Mouse (Mus musculus) left cerebral cortex, adult 9 months (tissue): ENCODE measurements around the gene Gzmm.
A peak's percentile ranks its signal among the peaks of the same experiment; 100 is the strongest.

ENCODE experiments used
- DNase-seq, 2 experiments: peaks; one replicate each; pipeline ENCODE4 v3.0.0; 2022; ENCODE audit warnings: low spot score in 2 of 2

The Gzmm gene

DNA sequence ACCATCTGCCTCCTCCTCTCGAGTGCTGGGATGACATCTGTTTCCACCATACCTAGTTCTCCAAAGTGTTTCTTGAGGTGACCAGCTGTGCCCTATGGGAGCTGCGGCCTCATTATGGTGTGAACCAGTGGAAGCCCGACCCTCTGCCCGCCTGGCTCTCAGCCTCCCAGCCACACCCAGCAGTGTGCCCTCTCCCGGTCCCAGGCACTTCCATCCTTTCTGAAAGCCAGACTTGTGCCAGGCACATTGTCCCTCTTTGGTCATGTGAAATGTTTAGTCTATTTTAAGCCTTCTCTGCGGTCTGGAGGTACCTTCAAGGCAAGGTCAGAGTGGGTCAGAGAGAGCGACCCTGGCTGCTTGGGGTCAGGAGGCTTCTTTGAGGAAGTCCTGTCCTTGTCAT is 34.9 kb downstream of the Gzmm start:
- no peak for DNase-seq

DNA sequence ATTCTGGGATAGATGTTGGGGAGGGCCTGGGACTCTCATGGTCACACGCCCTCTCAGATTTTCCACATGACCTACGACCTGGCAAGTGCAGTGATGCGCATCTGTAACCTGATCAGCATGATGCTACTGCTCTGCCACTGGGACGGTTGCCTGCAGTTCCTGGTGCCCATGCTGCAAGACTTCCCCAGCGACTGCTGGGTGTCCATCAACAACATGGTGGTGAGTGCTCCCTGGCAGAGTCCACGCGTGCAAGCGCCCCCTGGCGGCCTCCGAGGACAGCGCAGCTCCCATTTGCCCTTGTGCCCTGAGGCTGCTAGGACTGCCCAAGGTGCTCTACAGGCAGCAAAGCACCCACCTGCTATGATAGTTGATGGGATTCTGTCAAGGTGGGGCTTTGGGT is 37.3 kb downstream of the Gzmm start:
- DNase-seq, result no peak

DNA sequence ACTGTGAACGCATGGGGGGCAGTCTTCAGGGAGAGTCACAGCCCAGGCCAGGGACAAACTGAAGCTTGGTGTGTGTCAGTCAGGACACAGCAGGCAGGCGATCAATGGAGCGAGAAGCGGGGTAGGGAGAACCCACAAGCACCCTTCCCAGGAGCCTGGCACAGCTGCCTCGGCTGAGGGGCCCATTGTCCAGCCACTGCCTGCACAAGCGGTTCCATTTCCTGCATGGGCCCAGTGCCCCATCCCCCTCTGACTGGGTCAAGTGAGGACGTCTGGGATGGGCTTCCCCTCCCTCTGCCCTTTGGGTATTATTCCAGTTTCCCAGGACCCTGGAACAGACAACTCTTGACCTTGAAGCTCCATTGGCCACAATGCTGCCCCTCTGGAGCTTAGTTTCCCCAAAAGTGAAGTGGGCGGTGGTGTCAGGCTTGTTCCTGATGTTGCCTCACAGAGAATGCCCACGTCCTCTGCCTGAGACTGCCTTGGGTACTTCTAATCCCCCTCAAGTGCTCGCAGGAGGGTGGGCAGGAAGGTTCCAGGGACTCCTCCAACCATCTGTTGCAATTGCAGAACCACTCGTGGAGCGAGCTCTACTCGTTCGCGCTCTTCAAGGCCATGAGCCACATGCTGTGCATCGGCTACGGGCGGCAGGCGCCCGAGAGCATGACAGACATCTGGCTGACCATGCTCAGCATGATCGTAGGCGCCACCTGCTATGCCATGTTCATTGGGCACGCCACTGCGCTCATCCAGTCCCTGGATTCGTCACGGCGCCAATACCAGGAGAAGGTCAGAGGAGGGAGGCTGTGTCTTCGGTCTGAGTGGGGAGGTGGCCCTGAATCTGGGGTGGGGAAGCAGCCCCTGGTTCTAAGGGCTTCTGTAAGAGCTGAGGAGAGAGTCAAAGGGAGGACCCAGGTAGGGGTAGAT is 39.8 kb downstream of the Gzmm start:
- DNase-seq, result peak in 1 of 2 experiments; percentile 65

DNA sequence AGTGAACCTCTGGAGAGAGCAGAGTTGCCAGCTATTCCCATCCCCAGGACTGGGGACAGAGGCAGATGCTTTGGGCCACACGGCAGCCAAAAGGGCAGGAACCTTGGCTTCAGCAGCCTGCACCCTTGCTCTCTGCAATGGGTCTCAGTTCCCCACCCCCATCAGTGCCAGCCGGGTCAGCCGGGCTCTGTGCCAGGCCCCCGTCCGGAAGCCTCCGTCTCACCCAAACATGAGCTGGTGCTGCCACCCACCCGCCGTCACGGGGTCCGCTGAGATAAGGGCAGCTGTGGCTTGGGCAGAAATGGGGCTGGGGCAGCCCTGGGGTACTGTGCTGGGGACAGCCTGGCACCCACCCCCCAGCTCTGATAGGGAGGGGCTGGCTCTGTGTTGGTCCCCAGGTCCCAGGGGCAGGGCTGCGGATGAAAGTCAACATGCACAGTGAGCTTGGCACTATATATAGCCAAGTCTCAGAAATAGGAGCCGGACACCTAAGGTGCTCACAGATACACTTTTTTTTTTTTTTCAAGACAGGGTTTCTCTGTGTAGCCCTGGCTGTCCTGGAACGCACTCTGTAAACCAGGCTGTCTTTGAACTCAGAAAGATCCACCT is 40.6 kb downstream of the Gzmm start:
- DNase-seq, result peak; percentile 63 to 70

DNA sequence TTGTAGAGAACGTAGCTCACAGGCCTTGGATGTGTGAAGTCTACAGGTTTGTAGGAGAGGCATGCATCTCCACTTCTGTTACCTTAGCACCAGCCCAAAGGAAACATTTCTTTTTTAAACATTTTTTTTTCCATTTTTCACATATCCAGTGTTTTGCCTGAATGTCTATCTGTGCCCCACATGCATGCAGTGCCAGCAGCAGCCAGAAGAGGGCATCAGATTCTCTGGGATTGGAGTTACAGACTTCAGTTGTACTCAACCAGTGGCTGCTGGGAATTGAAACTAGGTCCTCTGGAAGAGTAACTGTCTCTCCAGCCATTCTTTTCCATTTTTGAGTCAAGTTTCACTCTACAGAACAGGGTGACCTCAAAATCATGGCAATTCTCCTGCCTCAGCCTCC is 43.7 kb downstream of the Gzmm start:
- DNase-seq, result no peak

DNA sequence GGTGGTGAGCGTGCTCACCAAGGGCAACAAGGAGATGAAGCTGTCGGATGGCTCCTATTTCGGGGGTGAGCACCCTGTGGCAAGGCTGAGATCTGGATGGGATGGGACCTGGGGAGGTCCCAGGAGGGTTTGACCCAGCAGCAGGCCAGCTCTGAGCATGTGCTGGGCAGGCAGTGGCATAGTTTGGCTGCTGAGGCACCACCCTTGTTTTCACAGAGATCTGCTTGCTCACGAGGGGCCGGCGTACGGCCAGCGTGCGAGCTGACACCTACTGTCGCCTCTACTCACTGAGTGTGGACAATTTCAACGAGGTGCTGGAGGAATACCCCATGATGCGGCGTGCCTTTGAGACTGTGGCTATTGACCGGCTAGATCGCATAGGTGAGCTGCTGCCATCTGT is 45.0 kb downstream of the Gzmm start:
- DNase-seq, result no peak

DNA sequence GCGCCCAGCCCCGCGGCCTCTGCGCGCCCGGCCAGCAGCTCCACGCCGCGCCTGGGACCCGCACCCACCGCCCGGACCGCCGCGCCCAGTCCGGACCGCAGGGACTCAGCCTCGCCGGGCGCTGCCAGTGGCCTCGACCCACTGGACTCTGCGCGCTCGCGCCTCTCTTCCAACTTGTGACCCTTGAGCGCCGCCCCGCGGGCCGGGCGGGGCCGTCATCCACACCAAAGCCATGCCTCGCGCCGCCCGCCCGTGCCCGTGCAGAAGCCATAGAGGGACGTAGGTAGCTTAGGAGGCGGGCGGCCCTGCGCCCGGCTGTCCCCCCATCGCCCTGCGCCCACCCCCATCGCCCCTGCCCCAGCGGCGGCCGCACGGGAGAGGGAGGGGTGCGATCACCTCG is 46.5 kb downstream of the Gzmm start:
- DNase-seq, result no peak

DNA sequence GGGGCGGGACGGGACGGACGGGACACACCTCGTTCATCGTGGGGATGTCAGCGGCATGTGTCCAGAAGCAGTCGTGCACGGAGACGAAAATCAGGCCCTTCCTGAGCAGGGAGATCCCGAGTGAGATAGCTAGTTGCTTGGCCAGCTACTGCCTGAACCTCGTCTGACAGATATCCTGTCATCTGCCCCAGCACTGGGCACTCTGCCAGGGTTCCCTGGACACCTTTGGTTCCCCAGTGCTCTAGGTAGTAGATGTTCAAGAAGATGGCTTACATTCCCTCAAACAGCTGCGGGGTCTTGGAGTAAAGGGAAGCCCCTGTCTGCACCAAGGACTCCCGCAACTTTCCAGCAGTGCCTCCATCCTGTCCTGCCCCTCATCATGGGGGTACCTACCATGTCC is 47.9 kb downstream of the Gzmm start:
- no peak for DNase-seq

DNA sequence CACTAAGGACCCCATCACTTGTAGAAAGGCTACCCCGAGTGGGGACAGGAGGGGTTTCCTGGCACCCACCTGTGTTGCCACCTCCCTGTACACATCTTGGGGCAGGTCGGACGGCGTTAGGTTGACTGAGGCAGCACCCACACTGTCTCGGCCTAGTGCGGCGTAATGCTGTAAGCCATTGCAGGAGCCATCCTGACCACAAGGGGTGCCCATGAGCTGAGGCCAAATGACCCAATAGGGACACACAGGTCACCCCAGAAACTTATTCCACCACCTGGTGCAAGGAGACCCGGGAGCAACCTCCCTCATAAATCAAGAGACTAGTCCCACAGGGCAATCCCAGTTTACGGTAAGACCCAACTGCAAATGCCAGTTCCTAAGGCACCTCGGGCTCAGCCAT is 49.4 kb downstream of the Gzmm start:
- no peak for DNase-seq

DNA sequence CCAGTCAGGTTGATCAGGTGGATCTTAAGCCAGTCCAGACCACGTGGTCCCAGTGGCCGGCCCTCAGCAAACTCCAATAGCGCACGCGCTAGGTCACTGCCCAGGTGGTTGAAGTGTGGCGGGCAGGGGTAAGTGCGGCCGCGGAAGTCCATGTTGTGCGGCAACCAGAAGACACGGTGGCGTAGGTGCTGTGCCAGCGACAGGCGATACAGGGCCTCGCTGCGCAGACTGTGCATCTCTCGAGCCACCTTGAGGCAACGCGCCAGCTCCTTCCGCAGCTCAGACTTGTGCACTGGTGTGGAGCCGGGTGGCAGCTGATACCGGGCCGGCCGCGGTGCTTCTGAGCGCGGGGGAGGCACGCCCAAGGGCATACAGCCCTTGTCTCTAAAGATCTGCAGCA is 50.4 kb downstream of the Gzmm start:
- DNase-seq, result no peak

DNA sequence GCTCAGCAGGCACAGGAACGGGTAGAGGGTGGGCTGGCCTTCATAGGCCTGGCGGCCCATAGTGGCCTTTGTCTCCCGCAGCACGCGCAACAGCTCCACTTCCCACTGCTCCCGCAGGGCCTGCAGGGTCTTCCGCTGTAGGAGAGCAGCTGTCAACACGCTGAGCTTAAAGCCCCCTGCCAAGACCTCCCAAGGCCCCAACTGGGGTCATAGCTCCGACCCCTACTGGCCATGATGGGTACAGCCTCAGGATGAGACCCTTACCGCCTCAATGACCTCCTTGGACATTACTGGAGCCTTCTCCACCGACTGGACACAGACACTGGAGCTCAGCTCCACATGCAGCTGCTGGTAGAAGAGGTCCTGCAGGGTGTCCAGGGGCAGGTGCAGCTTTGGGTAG is 52.0 kb downstream of the Gzmm start:
- no peak for DNase-seq

DNA sequence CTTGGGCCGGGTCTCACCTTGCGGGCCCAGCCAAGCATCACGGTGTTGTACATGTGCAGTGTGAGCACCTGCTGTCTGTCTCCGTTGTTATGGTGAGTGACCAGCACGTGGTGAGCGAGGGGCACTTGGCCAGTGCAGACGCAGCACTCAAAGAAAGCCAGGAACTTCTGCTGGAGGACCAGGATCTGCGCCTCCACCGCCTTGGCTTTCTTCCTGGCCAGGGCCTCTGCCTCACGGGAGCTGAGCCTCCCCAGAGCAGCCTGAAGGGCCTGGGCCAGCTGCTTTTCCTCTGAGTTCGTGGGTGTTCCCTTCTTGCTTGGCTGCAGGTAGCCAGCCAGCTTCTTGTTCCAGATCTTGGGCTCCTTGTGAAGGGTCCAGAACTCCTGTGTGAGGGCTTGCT is 54.3 kb downstream of the Gzmm start:
- no peak for DNase-seq

DNA sequence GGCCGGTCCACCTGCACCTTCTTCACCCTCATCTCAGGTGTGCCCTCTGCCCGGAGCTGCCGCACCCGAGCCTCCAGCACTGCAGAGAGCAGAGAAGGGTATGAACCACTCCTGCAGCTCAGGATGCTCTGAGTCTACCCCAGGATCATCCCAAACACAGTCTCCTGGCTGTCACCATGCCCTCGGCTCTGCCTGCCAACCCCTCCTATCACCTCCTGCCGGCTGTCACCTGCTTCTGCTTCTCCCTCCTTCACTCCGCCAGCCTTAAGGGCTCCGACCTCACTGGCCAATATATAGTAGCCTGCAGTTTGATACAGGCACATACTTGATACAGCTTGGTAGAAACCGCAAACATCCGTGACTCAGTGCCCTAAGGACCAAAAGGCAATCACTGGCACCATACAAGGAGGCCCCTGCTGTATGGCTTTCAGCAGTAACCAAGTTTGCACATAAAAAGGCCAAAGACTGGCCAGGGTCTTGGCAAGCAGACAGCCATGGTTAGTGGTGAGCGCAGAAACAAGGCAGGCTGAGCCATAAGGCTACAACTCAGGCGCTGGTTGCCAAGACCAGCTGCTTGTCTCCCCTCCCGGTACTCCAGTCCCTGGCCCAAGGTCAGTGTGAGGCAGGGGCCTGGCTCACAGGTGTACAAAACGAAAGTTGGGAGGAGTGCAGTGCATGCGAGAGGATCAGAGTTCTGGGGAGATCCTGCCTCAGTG is 55.0 kb downstream of the Gzmm start:
- no peak for DNase-seq
